In the genomic region with DNA sequence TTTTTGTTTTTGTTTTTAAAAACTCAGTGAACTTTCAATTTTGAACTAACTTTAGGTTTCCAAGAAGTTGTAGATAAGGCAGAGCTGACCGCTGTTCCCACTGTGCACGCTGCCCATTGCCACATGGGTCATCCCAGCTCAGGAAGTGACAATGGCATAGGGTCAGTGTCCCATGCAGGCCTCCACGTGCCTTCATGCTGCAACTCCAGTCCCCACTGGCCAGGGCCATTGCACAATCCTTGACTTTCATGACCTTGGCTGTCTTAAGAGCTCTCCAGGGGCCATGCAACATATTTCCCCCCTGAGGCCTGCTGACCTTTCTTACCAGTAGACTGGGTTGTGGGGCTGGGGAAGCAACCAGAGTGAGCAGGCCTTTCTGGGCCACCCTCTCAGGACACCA, we compare ENCODE assay signal across 10 mouse cellular contexts. TPM values are rescaled to one million over a fixed set of nuclear protein-coding genes. Genes with fewer than 3 reads are reported as not detected.
DNase-seq lines count a peak whose midpoint lies in the region; ATAC-seq and TF ChIP-seq lines count a peak whose summit lies in the region.
"Had no signal": no experiment of that assay in that cellular context is flagged by ENCODE, and none has a peak within 500 bp of the region (broad histone marks: within the 10 kb centered on the region; RNA-seq: fewer than 3 reads in every experiment).

No protein-coding gene starts in this region.

- no peaks in the 10 kb centered on the region for H3K4me1 ChIP-seq in kidney, adult 2 months (ENCODE audit: control insufficient read depth, insufficient read depth, low read length)
- peaks cover 4% of the 10 kb centered on the region for H3K4me1 ChIP-seq in kidney, embryonic 14.5 days (ENCODE audit: control insufficient read depth, insufficient read depth, low read length)
- peaks cover 10% of the 10 kb centered on the region for H3K4me1 ChIP-seq in forebrain, embryonic 16.5 days (replicated peaks; ENCODE audit: control insufficient read depth, insufficient read depth, low read length)

- H3K4me2 ChIP-seq in kidney, embryonic 14.5 days (replicated peaks; ENCODE audit: low read depth, low read length), result no peak overlapping the region
- no peak overlapping the region for H3K4me2 ChIP-seq in forebrain, embryonic 16.5 days (ENCODE audit: low read length)
- H3K4me2 ChIP-seq: forebrain, embryonic 12.5 days had no signal

- no peaks in the 10 kb centered on the region for H3K36me3 ChIP-seq in kidney, adult 2 months (ENCODE audit: control insufficient read depth, insufficient read depth, low read length)
- peaks cover 35% of the 10 kb centered on the region for H3K36me3 ChIP-seq in kidney, embryonic 14.5 days (ENCODE audit: control insufficient read depth, insufficient read depth, low read length)
- peaks cover 19% of the 10 kb centered on the region for H3K36me3 ChIP-seq in forebrain, embryonic 16.5 days (ENCODE audit: control insufficient read depth, insufficient read depth)

- no peak overlapping the region for H3K9ac ChIP-seq in kidney, embryonic 14.5 days (ENCODE audit: low read depth, low read length)
- H3K9ac ChIP-seq in forebrain, embryonic 16.5 days (replicated peaks; ENCODE audit: low read depth, low read length), result no peak overlapping the region
- H3K9ac ChIP-seq: forebrain, embryonic 12.5 days had no signal

- H3K4me3 ChIP-seq in kidney, adult 2 months (ENCODE audit: insufficient read depth, low read depth, low read length), result no peak overlapping the region
- H3K4me3 ChIP-seq in kidney, embryonic 14.5 days (ENCODE audit: low read length), result no peak overlapping the region
- H3K4me3 ChIP-seq in forebrain, embryonic 16.5 days (replicated peaks; ENCODE audit: low read length), result no peak overlapping the region
- H3K4me3 ChIP-seq: forebrain, embryonic 12.5 days had no signal

- ATAC-seq in kidney, embryonic 14.5 days (ENCODE audit: low FRiP score, low TSS enrichment), result no peak
- peak; percentile 34; the same call in 1 of the 2 replicates for ATAC-seq in megakaryocyte, adult 5-6 weeks (ENCODE audit: poor library complexity, severe bottlenecking)
- no peak for ATAC-seq in forebrain, embryonic 16.5 days

- no peak for TF ChIP-seq POLR2A in kidney, adult 2 months (IDR thresholded peaks at IDR 0.05; ENCODE audit: low read depth, low read length)

- 55% methylated on average over 3 of the region's 3 CpGs for WGBS in kidney, adult 2 months
- 84% methylated on average over 3 of the region's 3 CpGs for WGBS in kidney, embryonic 14.5 days
- WGBS in forebrain, embryonic 16.5 days, result 95% methylated on average over 3 of the region's 3 CpGs

- no peaks in the 10 kb centered on the region for H3K27me3 ChIP-seq in kidney, adult 2 months (replicated peaks; ENCODE audit: control insufficient read depth, insufficient read depth, low read length)
- H3K27me3 ChIP-seq in kidney, embryonic 14.5 days (ENCODE audit: control insufficient read depth, insufficient read depth, low read length), result no peaks in the 10 kb centered on the region
- H3K27me3 ChIP-seq in forebrain, embryonic 16.5 days (replicated peaks; ENCODE audit: control insufficient read depth, insufficient read depth, low read length), result no peaks in the 10 kb centered on the region
- H3K27me3 ChIP-seq: forebrain, embryonic 12.5 days had no signal

- no peaks in the 10 kb centered on the region for H3K9me3 ChIP-seq in kidney, embryonic 14.5 days (ENCODE audit: control insufficient read depth, low read length)
- no peaks in the 10 kb centered on the region; the same call in 1 of the 2 replicates for H3K9me3 ChIP-seq in forebrain, embryonic 16.5 days (ENCODE audit: control insufficient read depth, low read length)
- H3K9me3 ChIP-seq: forebrain, embryonic 12.5 days had no signal

- 0 out of 2 replicates have a peak overlapping the region, but pooled peaks have one; percentile 5 for H3K27ac ChIP-seq in kidney, adult 2 months (ENCODE audit: insufficient read depth, low read depth, low read length)
- H3K27ac ChIP-seq in kidney, embryonic 14.5 days (ENCODE audit: low read depth, low read length), result no peak overlapping the region
- H3K27ac ChIP-seq in forebrain, embryonic 16.5 days (ENCODE audit: low read length), result no peak overlapping the region
- H3K27ac ChIP-seq: forebrain, embryonic 12.5 days had no signal

- TF ChIP-seq CTCF in kidney, adult 2 months (conservative IDR thresholded peaks at IDR 0.05; ENCODE audit: insufficient read depth, insufficient read length, low read depth, low read length), result no peak; the same call in 1 of the 2 replicates

- DNase-seq in kidney, adult 2 months, result peak; percentile 84
- DNase-seq in adrenal gland, adult 8-10 months, result peak; percentile 93
- peak; percentile 66 for DNase-seq in kidney, postnatal 14 days
- DNase-seq in spleen, postnatal 14 days (ENCODE audit: low spot score in 2 of 2), result no peak
- DNase-seq: right cerebral cortex, postnatal 14 days; thymus, adult 2 months had no signal

RNA-seq across cellular contexts. Expression of a gene that starts 9.4 kb away (rescaled TPM):
- 52.4 and 66.1 TPM in 2 replicates for polyA plus RNA-seq in kidney, adult 2 months (2012; rRNA removed)
- 19.3 and 19.8 TPM in 2 replicates for polyA plus RNA-seq in kidney, embryonic 14.5 days (2014; fragmentation: Nextera tagmentation; extraction: Ambion mirVana)
- total RNA-seq in adrenal gland, adult 8-10 months (2022), result 10 to 100 TPM; 41.3 to 67.9 (median 53.3) TPM
- total RNA-seq in megakaryocyte, adult 5-6 weeks (2015), result 265 and 280 TPM in 2 replicates
- 58.9 and 72.1 TPM in 2 replicates for total RNA-seq in megakaryocyte, adult 5-6 weeks (2017)
- polyA plus RNA-seq in forebrain, embryonic 16.5 days (2015; fragmentation: Nextera tagmentation; extraction: Ambion mirVana), result 44.1 and 47.8 TPM in 2 replicates

RNA-seq across cellular contexts. Expression of a gene that starts 10.1 kb away (rescaled TPM):
- polyA plus RNA-seq in kidney, adult 2 months (2012; rRNA removed), result 131 and 141 TPM in 2 replicates
- 141 and 150 TPM in 2 replicates for polyA plus RNA-seq in kidney, embryonic 14.5 days (2014; fragmentation: Nextera tagmentation; extraction: Ambion mirVana)
- 100 to 1,000 TPM; 142 to 218 (median 163) TPM for total RNA-seq in adrenal gland, adult 8-10 months (2022)
- 18.9 and 22.1 TPM in 2 replicates for total RNA-seq in megakaryocyte, adult 5-6 weeks (2015)
- 9.6 and 16.3 TPM in 2 replicates for total RNA-seq in megakaryocyte, adult 5-6 weeks (2017)
- 102 and 113 TPM in 2 replicates for polyA plus RNA-seq in forebrain, embryonic 16.5 days (2015; fragmentation: Nextera tagmentation; extraction: Ambion mirVana)

Comparison
In these comparisons a context has a peak if more than half of its experiments do, and no peak if none do; other contexts are left out.
1. DNase-seq: peak in kidney, adult 2 months (single experiment), adrenal gland, adult 8-10 months (single experiment) and kidney, postnatal 14 days (single experiment); none in spleen, postnatal 14 days (0 of 2).